Mouse (Mus musculus): ENCODE results near the gene March10.

- TF ChIP-seq CTCF (IDR thresholded peaks at IDR 0.05; ENCODE audit: control insufficient read depth, insufficient read depth, insufficient replicate concordance, low read depth, low read length), result no peak
- TF ChIP-seq POLR2A (IDR thresholded peaks at IDR 0.05; ENCODE audit: control insufficient read depth, low read depth, low read length), result no peak
Measured at GRCm38 (mm10) chr11:105366051-105366450, 90.5 kb downstream of the March10 start.

Data from testis, adult 2 months (tissue).